Mouse (Mus musculus) cerebellum, adult 18-20 months (tissue): ENCODE measurements around the gene Nfe2.

Experiments
- DNase-seq, 2 experiments: peaks; one replicate each; pipeline ENCODE4 v3.0.0; 2021

The Nfe2 gene

DNA sequence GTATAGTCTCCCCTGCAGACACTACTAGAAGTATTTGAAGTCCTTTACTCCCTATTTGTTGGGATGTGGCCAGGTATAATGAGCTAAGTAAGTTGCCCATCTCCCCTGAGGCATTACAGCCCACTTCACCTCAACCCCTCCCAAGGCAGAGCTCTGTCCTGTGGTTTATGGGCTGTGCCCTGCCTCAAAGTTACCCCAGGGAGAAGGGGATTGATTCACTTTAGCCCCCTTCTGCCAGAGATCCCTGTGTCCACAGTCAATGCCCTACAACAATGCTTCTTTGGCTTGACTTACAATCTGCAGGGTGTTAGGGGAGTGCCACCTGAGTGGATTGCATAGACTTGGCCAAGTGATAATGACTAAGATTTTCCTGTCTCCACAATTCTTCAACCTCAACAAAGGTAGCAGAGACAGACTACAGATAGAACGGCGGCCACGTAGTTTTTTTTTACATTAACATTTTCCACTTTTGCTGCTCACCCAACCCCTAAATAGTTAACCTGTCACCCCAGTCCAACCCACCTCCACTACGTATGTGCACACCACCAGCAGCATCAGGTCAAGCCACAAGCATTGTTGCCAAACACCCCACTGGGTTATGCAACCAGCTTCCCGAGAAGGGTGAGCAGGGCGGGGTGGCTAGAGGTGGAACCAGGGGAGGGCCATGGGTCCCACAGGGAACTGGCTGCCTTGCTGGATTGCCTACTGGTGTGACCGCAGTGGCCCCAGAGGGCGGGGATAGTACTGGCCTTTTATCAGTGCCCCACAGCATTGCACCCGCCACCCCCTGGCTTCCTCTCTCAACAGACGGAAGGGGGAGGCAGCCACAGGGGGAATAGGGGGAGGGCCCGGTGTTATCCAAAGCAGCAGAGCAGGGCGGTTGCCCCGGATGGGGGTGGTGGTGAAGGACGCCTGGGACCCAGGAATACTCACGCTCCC is at the start of gene Nfe2:
Gene Nfe2, minus strand, starts transcription at position 614 of the 939 bp plus-strand sequence.
- DNase-seq: no peak

DNA sequence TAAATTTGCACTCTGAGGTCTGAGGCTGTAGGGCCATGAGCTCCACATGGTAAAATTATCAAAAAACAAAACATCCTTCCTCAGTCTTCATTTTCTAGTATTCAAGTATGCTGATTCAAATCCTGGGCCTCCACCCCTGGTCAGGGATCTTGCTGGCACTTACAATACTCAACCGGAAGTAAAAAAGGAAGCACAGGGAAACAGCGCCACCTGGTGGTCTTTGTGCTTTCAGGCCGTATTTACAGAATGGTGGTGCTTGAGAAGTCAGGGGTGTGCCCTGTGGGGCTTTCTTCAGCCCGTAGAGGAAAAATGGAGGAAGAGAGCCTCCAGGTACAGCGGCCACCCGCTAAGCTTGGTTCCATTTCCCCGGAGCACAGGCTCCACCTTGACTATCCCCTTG is 48.9 kb upstream of the Nfe2 start:
- DNase-seq: peak; percentile 84 to 92

DNA sequence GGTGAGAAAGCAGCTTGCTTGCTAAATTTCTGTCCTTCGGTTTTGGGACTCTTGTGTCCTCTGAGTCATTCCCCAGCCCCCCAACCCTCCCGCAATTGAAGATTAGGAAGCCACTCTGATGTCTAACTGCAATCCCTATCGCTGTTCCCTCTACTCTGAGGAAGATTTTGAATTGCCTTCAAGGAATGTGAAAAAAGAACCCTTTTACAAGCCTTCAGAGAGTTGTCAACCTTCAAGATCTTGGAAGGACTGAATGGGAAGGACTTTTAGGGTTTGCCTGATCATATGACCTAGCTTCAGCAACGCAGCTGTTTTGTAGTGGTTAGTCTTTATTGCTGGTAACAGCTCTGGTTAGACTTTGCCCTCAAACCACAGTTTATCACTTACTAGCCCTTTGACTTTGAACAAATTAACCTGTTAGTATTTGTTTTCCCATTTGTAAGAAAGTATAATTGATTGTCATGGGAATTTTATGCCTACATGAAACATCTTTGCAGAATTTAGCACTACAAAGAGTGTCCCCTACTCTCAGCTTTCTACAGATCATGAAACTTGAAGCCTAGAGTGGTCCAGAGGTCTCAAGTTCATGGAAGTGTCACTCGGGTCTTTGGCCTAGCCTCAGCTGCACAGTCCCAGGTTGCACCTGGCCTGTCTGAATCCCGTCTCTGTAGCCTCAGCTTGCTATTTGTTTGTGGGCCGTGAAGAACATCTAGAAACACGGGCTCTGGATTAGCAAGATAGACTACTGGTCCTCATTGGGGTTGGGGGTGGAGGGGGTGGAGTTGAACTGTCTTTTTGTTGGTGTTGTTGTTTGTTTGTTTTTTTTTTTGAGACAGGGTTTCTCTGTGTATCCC is 47.8 kb upstream of the Nfe2 start:
- DNase-seq: no peak

DNA sequence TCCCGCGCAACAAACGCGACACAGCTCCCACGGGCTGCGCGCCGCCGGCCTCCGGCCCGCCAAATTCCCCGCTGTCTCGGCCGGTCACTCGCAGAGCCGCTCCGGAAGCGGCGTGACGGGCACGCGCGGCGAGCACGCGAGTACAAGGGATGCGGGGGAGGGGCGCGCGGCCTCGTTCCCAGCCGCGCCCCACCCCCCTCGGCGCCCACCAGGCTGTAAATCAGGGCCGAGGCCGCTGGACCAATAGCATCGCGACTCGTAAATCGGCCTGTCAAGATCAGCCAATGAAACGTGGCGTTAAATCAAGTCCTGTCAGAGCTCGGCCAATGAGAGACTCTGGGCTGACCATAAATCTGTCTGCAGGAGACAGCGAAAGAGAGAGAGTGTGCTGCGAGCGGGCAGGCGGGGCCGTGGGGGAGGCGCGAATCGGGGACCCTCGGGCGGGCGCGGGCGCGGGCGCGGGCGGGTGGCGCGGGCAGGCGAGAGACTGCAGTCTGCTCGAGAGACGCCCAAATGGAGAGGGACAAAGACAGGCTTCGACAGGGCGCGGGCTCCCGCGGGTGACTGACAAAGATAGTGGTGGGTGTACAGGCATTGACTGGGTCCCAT is 47.0 kb upstream of the Nfe2 start:
- peak; percentile 96 for DNase-seq

DNA sequence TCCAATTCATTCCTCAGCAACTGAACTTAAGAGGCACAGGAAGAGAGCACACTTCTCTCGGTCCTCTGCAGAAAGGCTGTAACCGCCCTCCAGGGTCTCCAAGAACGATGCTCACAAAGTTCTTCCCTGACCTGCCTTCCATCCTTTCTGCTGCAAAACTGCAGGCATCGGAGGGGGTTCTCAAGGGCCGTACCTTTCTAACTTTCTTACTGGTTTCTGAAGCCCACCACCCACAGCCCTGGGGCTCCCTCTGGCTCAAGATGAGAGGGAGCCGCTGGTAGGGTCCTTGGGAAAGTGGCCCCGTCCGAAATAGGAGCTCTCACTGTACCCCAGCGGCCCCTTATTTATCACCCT is 46.4 kb upstream of the Nfe2 start:
- DNase-seq: peak in 1 of 2 experiments; percentile 53

DNA sequence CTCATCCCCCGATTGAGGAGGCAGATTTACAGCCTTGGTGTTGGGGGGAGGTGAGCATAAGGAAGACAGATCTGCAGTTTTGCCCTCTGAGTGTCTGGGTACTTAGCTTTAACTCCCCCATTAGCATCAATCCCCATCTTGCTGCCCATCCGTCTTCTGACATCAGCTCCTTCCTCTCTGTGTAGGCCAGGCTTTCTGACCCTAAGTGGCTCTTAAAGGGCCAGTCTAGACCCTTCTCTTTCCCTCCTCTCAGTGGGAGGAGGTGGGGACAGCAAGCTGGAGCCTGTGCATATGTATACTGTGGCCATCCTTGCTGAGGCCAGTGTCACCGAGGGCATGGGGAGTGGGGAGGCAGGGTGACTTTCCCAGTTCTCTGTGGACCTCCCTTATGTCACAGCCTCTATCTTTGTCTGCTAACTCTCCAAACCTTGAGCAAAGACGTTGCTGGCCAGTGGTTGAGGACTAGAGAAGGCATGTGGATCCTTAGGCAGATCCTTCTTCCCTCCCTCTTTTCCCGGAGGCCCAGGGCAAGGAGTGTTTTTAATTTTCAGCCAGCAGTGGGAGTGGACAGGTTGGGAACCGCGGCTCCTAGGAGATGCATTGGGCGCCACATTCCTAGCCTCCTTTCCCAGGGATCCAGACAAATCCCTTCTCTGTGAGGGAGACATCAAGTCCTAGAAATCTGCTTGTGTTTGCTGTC is 45.9 kb upstream of the Nfe2 start:
- DNase-seq: no peak

DNA sequence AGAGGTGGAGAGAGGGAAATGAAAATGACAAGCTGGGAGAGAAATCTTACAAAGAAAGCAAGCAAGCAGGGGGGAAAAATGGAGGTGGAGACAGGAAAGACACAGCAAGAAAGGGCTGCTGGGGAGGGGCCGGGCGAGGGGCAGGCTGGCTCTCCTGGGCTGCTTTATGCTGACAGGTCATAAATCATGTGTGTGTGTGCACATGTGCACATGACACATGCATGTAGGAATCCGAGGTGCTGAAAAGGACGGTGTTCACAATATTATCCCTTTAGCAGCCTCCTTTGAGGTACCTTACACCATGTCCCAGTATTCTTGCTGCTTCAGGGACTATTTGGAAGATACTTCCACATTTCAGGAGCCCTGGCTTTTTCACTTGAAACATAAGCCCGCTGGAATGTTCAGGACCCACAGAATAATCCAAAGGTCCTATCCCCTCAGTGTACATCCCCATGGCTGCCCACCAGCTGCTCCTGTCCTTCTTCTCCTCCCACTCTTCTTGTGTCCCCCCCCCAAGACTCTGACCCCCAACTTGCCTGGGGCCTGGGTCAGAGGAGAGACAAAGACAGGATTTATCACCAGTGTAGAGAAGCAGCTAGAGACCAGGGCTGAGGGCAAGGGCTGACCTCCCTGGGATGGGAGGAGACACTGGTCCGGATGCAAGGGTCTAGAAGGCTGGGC is 44.3 kb upstream of the Nfe2 start:
- DNase-seq: no peak

DNA sequence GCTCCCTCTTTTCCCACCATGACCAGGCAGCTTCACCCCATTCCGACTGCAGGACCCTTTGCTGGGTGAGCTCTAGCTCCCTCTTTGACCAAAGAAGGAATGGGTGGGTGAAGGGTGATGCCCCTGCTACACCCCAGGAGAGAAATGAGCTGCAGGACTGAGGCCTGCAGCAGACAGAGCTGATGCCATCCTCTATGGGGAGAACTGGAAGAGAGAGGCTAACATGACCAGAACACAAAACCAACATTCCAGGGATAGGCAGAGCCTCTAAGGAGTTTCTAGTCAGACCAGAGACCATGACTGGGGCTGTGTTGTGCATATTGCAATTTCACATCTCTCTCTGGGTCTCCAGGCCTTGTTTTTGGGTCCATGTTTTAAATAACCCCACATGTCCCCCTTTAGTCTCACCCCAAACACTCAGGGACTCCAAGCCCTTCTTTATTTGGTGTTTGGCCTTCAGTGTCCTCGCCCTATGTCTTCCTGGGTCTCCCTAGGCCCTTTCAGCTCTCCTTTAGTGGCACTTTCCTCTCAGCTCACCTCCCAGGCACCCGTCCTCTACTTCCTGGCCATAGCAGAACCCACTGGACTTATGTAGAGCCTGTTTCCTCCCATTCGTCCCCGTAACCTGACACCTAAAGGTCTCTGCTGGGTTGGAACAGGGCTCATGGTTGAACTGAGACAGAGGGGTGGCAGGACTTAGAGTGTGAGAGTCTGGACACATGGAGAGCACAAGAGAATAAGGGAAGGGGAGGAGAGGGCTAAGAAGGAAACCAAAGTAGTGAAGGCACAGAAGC is 43.5 kb upstream of the Nfe2 start:
- DNase-seq: no peak

DNA sequence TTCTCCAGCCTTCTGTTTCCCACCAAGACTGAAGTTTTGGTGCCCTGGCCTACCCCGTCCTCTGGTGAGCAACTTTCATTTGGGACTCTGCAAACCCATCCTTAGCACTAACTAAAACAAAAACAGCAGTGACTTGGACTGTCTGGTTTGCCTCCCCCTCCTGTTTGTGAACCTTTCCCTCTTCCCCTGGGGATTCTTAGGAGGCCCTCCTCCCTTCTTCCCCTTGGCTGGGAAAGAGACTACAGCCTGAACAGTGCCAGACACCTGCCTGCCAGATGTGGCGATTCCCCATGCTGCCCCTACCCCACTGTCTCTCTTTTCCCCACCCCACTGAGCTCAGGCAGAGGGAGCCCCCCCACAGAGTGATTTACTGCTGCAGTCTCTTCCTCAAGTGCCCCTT is 42.8 kb upstream of the Nfe2 start:
- DNase-seq: no peak

DNA sequence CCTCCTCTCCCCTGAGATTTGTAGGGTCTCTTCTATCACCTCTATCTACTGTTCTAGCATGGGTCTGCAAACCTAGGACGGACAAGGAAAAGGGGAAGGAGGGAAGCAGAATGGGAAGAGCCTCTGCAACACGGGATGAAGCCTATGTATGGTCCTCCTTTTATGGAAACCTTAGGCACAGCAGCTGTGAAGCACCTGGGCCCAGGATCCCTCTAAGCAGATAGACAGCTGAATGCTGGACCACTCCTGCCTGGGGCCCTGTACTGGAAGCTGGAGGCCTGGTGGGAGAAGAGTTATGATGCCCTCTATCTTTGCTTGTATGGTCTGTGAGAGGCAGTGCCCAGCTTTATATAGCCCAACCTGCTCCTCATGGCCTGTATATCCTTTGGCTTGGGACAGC is 42.4 kb upstream of the Nfe2 start:
- no peak for DNase-seq

DNA sequence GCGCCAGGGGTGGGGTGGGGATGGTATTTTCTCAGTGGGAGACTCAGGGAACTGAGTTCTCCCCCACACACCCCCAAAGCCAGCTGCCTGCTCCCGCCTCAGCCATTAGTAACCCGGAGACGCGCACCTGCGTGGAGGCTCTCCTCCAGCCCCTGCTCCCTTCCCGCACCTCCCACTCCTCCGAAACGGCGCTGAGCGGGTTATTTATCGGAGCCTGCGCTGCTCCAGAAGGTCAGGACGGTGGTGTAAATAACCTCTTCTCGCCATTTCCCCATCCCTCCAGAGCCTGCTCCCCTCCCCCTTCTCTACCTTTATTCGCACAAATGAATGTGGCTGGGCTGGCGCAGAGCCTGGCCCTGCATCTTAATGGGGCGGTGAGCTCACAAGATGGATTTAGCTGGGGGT is 41.9 kb upstream of the Nfe2 start:
- peak in 1 of 2 experiments; percentile 36 for DNase-seq

DNA sequence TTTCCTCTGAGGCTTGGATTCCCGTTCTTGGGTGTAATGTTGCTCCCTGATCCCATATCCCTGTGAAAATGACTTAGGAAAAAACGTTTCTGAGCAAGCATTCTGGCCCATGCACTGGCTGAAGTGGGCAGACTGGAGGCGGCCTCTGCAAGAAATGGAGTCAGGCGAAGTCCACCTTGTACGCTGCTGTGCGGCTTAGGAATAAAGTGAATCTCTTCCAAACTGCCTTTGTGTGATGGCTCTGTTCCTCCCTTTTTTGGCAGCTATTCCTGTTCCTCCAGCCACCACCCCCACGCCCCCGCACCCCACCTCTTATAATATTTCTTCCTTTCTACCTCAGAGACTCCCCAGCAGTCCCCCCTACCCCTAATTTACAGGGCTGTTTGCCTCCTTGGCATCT is 41.4 kb upstream of the Nfe2 start:
- DNase-seq: no peak

DNA sequence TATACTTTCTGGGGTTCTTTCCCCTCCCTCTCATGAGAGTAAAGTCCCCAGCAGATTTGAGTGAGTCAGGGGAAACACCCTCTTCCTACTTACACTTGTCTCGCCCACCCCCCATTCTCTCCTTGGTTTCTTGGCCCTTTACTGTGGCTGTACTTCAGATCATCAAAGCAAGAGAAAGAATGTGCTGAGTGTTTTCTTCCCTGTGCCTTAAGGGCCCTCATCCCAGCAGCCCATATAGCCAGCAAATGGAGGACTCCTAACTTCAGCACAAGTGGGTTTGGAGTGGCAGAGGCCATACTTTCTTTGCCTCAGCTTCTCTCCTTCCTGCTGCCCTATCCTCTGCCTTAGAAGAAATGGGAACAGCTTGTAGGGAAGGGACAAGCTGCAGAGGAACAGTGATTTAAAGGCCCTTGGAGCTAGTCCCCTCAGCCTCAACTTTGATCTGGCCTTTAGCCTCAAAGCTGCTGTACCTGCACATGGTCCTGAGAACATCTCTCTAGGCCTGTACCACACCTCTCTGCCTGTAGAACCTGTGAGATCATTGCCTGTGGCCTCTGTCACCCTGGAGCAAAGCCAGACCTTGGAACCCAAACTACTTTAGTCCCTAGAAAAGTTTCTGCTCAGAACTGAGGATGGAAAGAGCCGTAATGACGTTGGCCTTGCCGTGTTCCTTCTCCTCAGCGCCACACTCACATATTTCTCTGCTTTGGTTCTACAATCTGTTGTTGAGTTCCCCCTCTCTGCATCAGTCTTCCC is 40.8 kb upstream of the Nfe2 start:
- DNase-seq: no peak

DNA sequence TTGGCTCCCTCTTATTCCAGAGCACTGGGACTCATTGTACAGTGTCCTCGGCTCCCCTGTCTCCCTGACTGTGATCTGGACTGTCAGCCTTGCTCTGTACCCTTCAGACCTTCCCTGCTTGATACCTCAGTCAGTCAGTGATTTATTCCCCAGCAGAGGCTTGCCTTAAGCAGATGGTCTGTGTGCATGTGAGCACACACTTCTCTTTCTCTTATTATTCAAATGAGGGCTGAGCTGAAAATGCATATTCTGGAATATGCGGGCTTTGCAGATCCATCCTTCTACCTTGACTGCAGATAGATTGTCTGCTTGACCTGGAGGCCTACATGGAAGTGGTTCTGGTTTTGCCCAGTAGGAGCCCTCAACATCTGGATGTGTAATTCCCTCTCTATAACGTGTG is 39.8 kb upstream of the Nfe2 start:
- DNase-seq: no peak

DNA sequence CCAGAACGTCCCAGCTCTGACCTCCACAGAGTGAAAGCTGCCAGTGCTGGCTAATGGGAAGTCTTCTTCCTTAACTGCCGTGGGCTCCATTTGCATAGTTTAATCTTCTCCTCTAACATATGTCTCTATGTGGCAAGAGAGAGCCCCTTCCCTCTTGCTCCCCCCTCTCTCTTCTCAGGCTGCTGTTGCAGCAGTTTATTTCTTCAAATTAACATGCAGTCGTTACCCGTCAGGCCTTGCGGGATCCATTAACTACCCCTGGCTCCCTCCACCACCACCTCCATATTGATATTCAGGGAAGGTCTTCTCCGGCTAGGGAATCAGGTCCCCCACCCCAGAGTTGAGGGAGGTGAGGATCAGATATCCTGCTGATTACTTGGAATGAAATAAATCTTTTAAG is 39.1 kb upstream of the Nfe2 start:
- no peak for DNase-seq

DNA sequence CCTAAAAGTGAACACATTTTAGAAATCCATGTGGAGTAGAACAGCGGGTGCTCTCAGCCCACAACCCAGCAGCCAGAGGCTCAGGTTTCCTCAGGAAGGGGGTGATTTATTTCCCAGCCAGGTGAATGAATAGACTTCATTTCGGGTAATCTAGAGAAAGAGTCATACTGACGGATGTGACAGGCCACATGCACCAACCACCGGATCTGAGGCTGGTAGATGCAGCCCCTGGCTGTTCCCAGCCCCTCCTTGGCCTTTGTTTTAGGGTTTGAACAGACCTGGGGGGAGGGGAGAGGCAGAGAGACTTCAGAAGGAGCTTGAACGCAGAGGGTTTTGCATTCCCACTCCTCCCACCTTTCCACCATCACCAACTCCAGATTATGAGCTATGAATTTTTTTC is 37.6 kb upstream of the Nfe2 start:
- no peak for DNase-seq

DNA sequence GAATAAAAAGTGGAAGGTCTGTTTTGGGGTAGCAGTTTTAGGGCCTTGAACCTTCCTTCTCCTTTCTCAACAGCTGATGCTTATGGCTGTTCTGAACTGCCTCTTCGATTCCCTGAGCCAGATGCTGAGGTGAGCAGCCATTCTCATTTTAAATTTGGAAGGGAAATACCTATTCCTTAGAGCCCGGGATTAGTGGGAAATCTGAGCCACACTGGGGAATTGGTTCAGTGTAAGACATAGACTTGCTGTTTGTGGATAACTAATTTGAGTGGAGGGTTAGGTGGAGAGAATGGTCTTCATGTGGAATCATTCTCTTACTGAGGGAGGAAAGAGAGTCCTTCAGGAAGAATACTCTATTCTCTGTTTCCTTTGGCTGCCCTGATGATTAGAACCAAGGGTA is 36.4 kb upstream of the Nfe2 start:
- no peak for DNase-seq

DNA sequence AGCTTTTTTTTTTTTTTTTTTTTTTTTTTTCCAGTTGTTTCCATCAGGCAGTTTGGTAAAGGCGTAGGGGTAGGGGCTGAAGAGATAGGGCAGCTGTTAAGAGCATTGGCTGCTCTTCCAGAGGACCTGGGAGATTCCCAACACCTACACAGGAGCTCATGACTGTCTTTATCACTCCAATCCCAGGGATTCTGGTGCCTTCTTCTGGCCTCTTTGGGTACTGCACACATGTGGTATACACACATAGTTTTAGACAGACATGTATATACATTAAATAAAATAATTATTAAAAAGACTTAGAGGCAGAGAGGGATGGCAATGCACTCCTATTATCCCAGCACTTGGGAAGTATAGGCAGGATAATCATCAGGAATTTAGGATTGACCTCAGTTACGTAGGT is 35.2 kb upstream of the Nfe2 start:
- DNase-seq: no peak

DNA sequence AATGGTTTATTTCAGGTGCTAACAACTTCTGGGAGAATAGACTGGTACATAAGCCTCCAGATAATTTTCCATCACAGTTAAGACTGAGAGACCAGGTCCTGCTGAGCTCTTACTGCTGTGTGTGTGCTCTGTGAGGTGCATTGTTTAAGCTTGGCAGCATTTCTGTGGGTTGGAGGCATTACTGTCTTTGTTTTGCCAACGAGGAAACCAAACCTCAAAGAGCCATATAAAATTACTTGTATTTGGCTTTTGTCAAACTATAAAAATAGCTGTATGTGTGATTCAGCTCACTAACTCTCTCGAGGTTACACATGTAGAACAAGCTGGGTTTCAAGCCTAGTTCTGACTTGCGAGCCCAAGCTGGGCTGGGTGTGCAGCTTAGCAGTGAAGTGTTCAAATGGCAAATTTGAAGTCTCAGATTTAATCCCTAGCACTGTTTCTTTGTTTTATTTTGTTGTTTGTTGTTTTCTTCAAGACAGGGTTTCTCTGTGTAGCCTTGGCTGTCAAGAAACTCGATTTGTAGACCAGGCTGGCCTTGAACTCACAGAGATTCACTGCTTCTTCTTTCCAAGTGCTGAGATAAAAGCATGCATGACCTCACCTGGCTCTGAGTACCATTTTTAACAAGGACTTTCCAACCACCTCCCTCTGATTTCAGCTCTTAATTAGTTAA is 34.6 kb upstream of the Nfe2 start:
- DNase-seq: no peak

DNA sequence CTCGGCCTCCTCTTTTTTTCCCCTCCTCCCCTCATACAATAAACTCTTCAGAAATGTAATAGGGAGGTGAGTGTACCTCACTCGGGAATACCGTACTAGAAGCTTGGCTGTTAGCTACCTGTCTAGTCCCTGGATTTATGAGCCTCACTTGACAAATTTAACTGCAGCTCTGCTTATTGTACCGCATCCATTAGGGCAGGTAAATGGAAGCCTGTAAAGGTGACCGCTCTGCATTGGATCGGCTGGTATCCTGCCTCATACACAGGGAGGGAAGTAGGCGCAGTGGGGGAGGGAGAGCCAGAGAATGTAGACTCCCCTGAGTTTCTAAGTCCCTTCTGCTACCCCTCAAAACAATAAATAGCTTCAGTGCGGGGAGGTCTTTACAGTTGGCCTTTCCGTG is 32.6 kb upstream of the Nfe2 start:
- DNase-seq: no peak
